Mouse (Mus musculus) MEL (cell line): ENCODE measurements at regions not wholly inside any gene's neighbourhood (a gene's known extent, or its start where the extent isn't known, plus 50 kb on each side); places are given as distances from the start of the nearest gene placed in this dataset.

Experiments used
- DNase-seq: peaks from one replicate; pipeline ENCODE4 v3.0.0; 2011; ENCODE audit warnings: low read depth, low spot score
- H3K27ac ChIP-seq: 2 replicates; pipeline ENCODE4 v1.5.1; 2012; ENCODE audit warnings: low read depth, mild to moderate bottlenecking, control low read depth, low read length, moderate library complexity; ENCODE audit not compliant: control insufficient read depth
- H3K27me3 ChIP-seq, 2 experiments: fragments of 150-350 bp in 1 of 2; sonication (generic) in 1 of 2; 2 replicates each; pipeline ENCODE4 v1.6.1; 2012; ENCODE audit warnings: low read length in 2 of 2, mild to moderate bottlenecking in 2 of 2, improper control_type of control experiment in 1 of 2, moderate library complexity in 1 of 2; ENCODE audit not compliant: insufficient read depth in 2 of 2, control insufficient read depth in 1 of 2
- H3K36me3 ChIP-seq, 2 experiments: 2 replicates each; pipeline ENCODE4 v1.6.1; 2012 to 2014; ENCODE audit warnings: low read length in 2 of 2, improper control_type of control experiment in 1 of 2, inconsistent platforms in 1 of 2, mild to moderate bottlenecking in 1 of 2; ENCODE audit not compliant: insufficient read depth in 2 of 2, control insufficient read depth in 1 of 2
- H3K4me1 ChIP-seq, 2 experiments: fragments of 150-350 bp in 1 of 2; sonication (generic) in 1 of 2; 2 replicates each; pipeline ENCODE4 v1.6.1; 2012; ENCODE audit warnings: low read length in 2 of 2, improper control_type of control experiment in 1 of 2, mild to moderate bottlenecking in 1 of 2; ENCODE audit not compliant: insufficient read depth in 2 of 2, control insufficient read depth in 1 of 2
- H3K4me3 ChIP-seq, 2 experiments: fragments of 150-350 bp in 1 of 2; sonication (generic) in 1 of 2; 2 replicates each; pipeline ENCODE4 v1.5.1; 2012; ENCODE audit warnings: low read depth in 2 of 2, low read length in 2 of 2, mild to moderate bottlenecking in 2 of 2, moderate library complexity in 2 of 2, control low read depth in 1 of 2, improper control_type of control experiment in 1 of 2; ENCODE audit not compliant: control insufficient read depth in 1 of 2, insufficient read depth in 1 of 2
- H3K79me2 ChIP-seq: 2 replicates; pipeline ENCODE4 v1.6.1; 2012; ENCODE audit warnings: mild to moderate bottlenecking, low read length, moderate library complexity; ENCODE audit not compliant: control insufficient read depth, poor library complexity, insufficient read depth
- H3K9ac ChIP-seq: 2 replicates; pipeline ENCODE4 v1.6.1; 2012; ENCODE audit warnings: low read depth, mild to moderate bottlenecking, control low read depth, low read length, moderate library complexity; ENCODE audit not compliant: control insufficient read depth, poor library complexity, severe bottlenecking
- H3K9me3 ChIP-seq: fragments of 150-350 bp; sonication (generic); replicated peaks from 2 replicates; pipeline ENCODE4 v1.6.1; 2012; ENCODE audit warnings: mild to moderate bottlenecking, low read length, improper control_type of control experiment, moderate library complexity; ENCODE audit not compliant: insufficient read depth
- CTCF ChIP-seq, 3 experiments: IDR thresholded peaks in 2 of 3; conservative IDR thresholded peaks in 1 of 3; 2 replicates each; pipeline ENCODE4 v1.5.1; 2011 to 2012; ENCODE audit warnings: low read length in 3 of 3, low read depth in 2 of 3, mild to moderate bottlenecking in 2 of 3, improper control_type of control experiment in 1 of 3, inconsistent platforms in 1 of 3, mixed read lengths in 1 of 3, moderate library complexity in 1 of 3; ENCODE audit not compliant: control insufficient read depth in 1 of 3, insufficient read depth in 1 of 3, poor library complexity in 1 of 3, severe bottlenecking in 1 of 3
- E2F4 ChIP-seq: IDR thresholded peaks from 2 replicates; pipeline ENCODE4 v1.6.1; 2011; ENCODE audit warnings: low read depth, low read length, improper control_type of control experiment, borderline replicate concordance
- ELF1 ChIP-seq: IDR thresholded peaks from 2 replicates; pipeline ENCODE4 v1.6.1; 2014; ENCODE audit warnings: low read depth, mild to moderate bottlenecking, inconsistent platforms, low read length, improper control_type of control experiment, moderate library complexity
- EP300 ChIP-seq, 2 experiments: IDR thresholded peaks; 2 replicates each; pipeline ENCODE4 v1.6.1; 2011; ENCODE audit warnings: improper control_type of control experiment in 2 of 2, low read length in 2 of 2, low read depth in 1 of 2, mild to moderate bottlenecking in 1 of 2
- GABPA ChIP-seq: IDR thresholded peaks from 2 replicates; pipeline ENCODE4 v1.6.1; 2012; ENCODE audit warnings: low read depth, mild to moderate bottlenecking, inconsistent platforms, low read length, improper control_type of control experiment, moderate library complexity
- HCFC1 ChIP-seq: IDR thresholded peaks from 2 replicates; pipeline ENCODE4 v1.6.1; 2012; ENCODE audit warnings: low read depth, mild to moderate bottlenecking, inconsistent platforms, low read length, improper control_type of control experiment, moderate library complexity
- JUND ChIP-seq: IDR thresholded peaks from 2 replicates; pipeline ENCODE4 v1.6.1; 2011; ENCODE audit warnings: low read depth, mild to moderate bottlenecking, improper control_type of control experiment, low read length
- KAT2A ChIP-seq: conservative IDR thresholded peaks from 2 replicates; pipeline ENCODE4 v1.6.1; 2012; ENCODE audit warnings: low read depth, low read length, improper control_type of control experiment, inconsistent platforms
- MAFK ChIP-seq: IDR thresholded peaks from 2 replicates; pipeline ENCODE4 v1.6.1; 2011; ENCODE audit warnings: low read depth, mild to moderate bottlenecking, low read length, improper control_type of control experiment, borderline replicate concordance
- MAX ChIP-seq: IDR thresholded peaks from 2 replicates; pipeline ENCODE4 v1.6.1; 2011; ENCODE audit warnings: low read length, improper control_type of control experiment
- MAZ ChIP-seq: IDR thresholded peaks from 2 replicates; pipeline ENCODE4 v1.6.1; 2012; ENCODE audit warnings: low read depth, mild to moderate bottlenecking, inconsistent platforms, low read length, improper control_type of control experiment
- MXI1 ChIP-seq: IDR thresholded peaks from 2 replicates; pipeline ENCODE4 v1.6.1; 2011; ENCODE audit warnings: mild to moderate bottlenecking, low read depth, low read length, improper control_type of control experiment
- MYC ChIP-seq: IDR thresholded peaks from 2 replicates; pipeline ENCODE4 v1.6.1; 2011; ENCODE audit warnings: low read depth, mild to moderate bottlenecking, low read length, improper control_type of control experiment, moderate library complexity
- NELFE ChIP-seq: IDR thresholded peaks from 2 replicates; pipeline ENCODE4 v1.6.1; 2011; ENCODE audit warnings: low read depth, low read length, improper control_type of control experiment
- NRF1 ChIP-seq: IDR thresholded peaks from 2 replicates; pipeline ENCODE4 v1.6.1; 2014; ENCODE audit warnings: low read depth, mild to moderate bottlenecking, inconsistent platforms, low read length, improper control_type of control experiment, moderate library complexity; ENCODE audit not compliant: poor library complexity, insufficient read depth, severe bottlenecking
- POLR2AphosphoS2 ChIP-seq: IDR thresholded peaks from 2 replicates; pipeline ENCODE4 v1.6.1; 2011; ENCODE audit warnings: low read length, improper control_type of control experiment
- POLR2AphosphoS5 ChIP-seq: IDR thresholded peaks from 2 replicates; pipeline ENCODE4 v1.6.1; 2012; ENCODE audit warnings: low read depth, borderline replicate concordance, mild to moderate bottlenecking, inconsistent platforms, low read length, moderate library complexity, mixed read lengths
- RCOR1 ChIP-seq: IDR thresholded peaks from 2 replicates; pipeline ENCODE4 v1.6.1; 2012; ENCODE audit warnings: low read depth, mild to moderate bottlenecking, inconsistent platforms, low read length, improper control_type of control experiment
- TAL1 ChIP-seq: IDR thresholded peaks from 2 replicates; pipeline ENCODE4 v1.6.1; 2012; ENCODE audit warnings: mild to moderate bottlenecking, inconsistent platforms, low read length, moderate library complexity, mixed read lengths
- TBP ChIP-seq: IDR thresholded peaks from 2 replicates; pipeline ENCODE4 v1.8.0; 2011; ENCODE audit warnings: low read depth, low read length, improper control_type of control experiment
- TCF12 ChIP-seq: IDR thresholded peaks from 2 replicates; pipeline ENCODE4 v1.6.1; 2014; ENCODE audit warnings: low read depth, mild to moderate bottlenecking, inconsistent platforms, low read length, improper control_type of control experiment, moderate library complexity
- USF1 ChIP-seq: IDR thresholded peaks from 2 replicates; pipeline ENCODE4 v1.6.1; 2014; ENCODE audit warnings: low read depth, mild to moderate bottlenecking, inconsistent platforms, low read length, improper control_type of control experiment, moderate library complexity
- USF2 ChIP-seq, 2 experiments: IDR thresholded peaks; 2 replicates each; pipeline ENCODE4 v1.6.1; 2011 to 2012; ENCODE audit warnings: improper control_type of control experiment in 2 of 2, low read length in 2 of 2, borderline replicate concordance in 1 of 2, inconsistent platforms in 1 of 2, low read depth in 1 of 2, mild to moderate bottlenecking in 1 of 2; ENCODE audit not compliant: insufficient read depth in 1 of 2
- ZC3H11A ChIP-seq: IDR thresholded peaks from 2 replicates; pipeline ENCODE4 v1.6.1; 2012; ENCODE audit warnings: low read depth, mild to moderate bottlenecking, inconsistent platforms, low read length, improper control_type of control experiment
- ZKSCAN1 ChIP-seq: IDR thresholded peaks from 2 replicates; pipeline ENCODE4 v1.6.1; 2012; ENCODE audit warnings: low read depth, mild to moderate bottlenecking, inconsistent platforms, low read length, improper control_type of control experiment, moderate library complexity
- ZNF384 ChIP-seq: IDR thresholded peaks from 2 replicates; pipeline ENCODE4 v1.6.1; 2012; ENCODE audit warnings: low read depth, mild to moderate bottlenecking, inconsistent platforms, low read length, improper control_type of control experiment

GRCm38 (mm10) chr1:76466562-76466961, 920.5 kb downstream of the Slc4a3 start:
- H3K36me3 ChIP-seq, result no peaks in the 10 kb centered on the region
- no peak for DNase-seq
- H3K79me2 ChIP-seq, result no peaks in the 10 kb centered on the region
- no peaks in the 10 kb centered on the region for H3K4me1 ChIP-seq
- H3K27me3 ChIP-seq, result no peaks in the 10 kb centered on the region
- TF ChIP-seq USF1, result no peak
- TF ChIP-seq NELFE, result no peak
- TF ChIP-seq MXI1, result no peak
- no peak for TF ChIP-seq MYC
- TF ChIP-seq ELF1, result no peak
- TF ChIP-seq TCF12, result no peak
- no peak for TF ChIP-seq MAZ
- TF ChIP-seq JUND, result no peak
- no peak for TF ChIP-seq KAT2A
- no peak for TF ChIP-seq ZNF384
- no peak for TF ChIP-seq USF2 (IDR thresholded peaks at IDR 0.05; ENCODE audit: borderline replicate concordance in 1 of 2, insufficient read depth in 1 of 2, low read depth in 1 of 2, low read length in 2 of 2)
- no peak for TF ChIP-seq POLR2AphosphoS5
- TF ChIP-seq ZKSCAN1, result no peak
- no peak for TF ChIP-seq TAL1
- no peak for TF ChIP-seq NRF1
- TF ChIP-seq TBP, result no peak
- H3K27ac ChIP-seq, result no peak overlapping the region
- no peak overlapping the region for H3K9ac ChIP-seq
- no peak overlapping the region for H3K4me3 ChIP-seq
- H3K9me3 ChIP-seq, result no peaks in the 10 kb centered on the region

GRCm38 (mm10) chr1:76484193-76484592, 938.1 kb downstream of the Slc4a3 start:
- Histone ChIP-seq H3K9me3 (no peaks in the 10 kb centered on the region), H3K79me2 (no peaks in the 10 kb centered on the region), H3K36me3 (no peaks in the 10 kb centered on the region), H3K4me3 (no peak overlapping the region), H3K27ac (no peak overlapping the region), H3K27me3 (no peaks in the 10 kb centered on the region), H3K9ac (no peak overlapping the region), H3K4me1 (no peaks in the 10 kb centered on the region)
- no peak for TF ChIP-seq CTCF (IDR thresholded peaks at IDR 0.05 in 2 of 3, conservative IDR thresholded peaks at IDR 0.05 in 1 of 3; ENCODE audit: control insufficient read depth in 1 of 3, insufficient read depth in 1 of 3, low read depth in 2 of 3, low read length in 3 of 3, poor library complexity in 1 of 3, severe bottlenecking in 1 of 3)
- no peak for TF ChIP-seq EP300 (IDR thresholded peaks at IDR 0.05; ENCODE audit: low read depth in 1 of 2, low read length in 2 of 2)
- no peak for TF ChIP-seq KAT2A
- no peak for TF ChIP-seq ZKSCAN1
- TF ChIP-seq GABPA, result no peak
- no peak for TF ChIP-seq ZC3H11A
- no peak for TF ChIP-seq HCFC1
- TF ChIP-seq RCOR1, result no peak
- no peak for TF ChIP-seq MXI1
- no peak for TF ChIP-seq POLR2AphosphoS2
- TF ChIP-seq E2F4, result no peak
- TF ChIP-seq ZNF384, result no peak
- no peak for TF ChIP-seq ELF1
- no peak for TF ChIP-seq MAX
- TF ChIP-seq MAFK, result no peak
- TF ChIP-seq USF2 (IDR thresholded peaks at IDR 0.05; ENCODE audit: borderline replicate concordance in 1 of 2, insufficient read depth in 1 of 2, low read depth in 1 of 2, low read length in 2 of 2), result no peak
- no peak for DNase-seq
